Mouse (Mus musculus) adrenal gland, adult (tissue): ENCODE measurements around the gene Dnajb1.
"Not testable (repeated sequence)": the region's sequence is repeated elsewhere in the genome, so short reads cannot be mapped to it uniquely, and the experiment has no call there.

Source experiments
- DNase-seq, 2 experiments: peaks; one replicate each; pipeline ENCODE4 v3.0.0; 2022 to 2023; ENCODE audit warnings: low spot score in 1 of 2; ENCODE audit not compliant: inconsistent age in 2 of 2

Dnajb1 gene

GRCm38 (mm10) chr8:83577384-83577791 lies 30.6 kb upstream of the Dnajb1 start:
- peak; percentile 88 to 95 for DNase-seq

- peak; percentile 36 to 69 for DNase-seq
Measured at GRCm38 (mm10) chr8:83578131-83579055, 29.6 kb upstream of the Dnajb1 start.

GRCm38 (mm10) chr8:83579676-83580075 lies 28.3 kb upstream of the Dnajb1 start:
- peak; percentile 7 to 21 for DNase-seq

GRCm38 (mm10) chr8:83580826-83581225 lies 27.2 kb upstream of the Dnajb1 start:
- peak in 1 of 2 experiments; percentile 11 for DNase-seq

- DNase-seq: peak; percentile 9 to 31
Measured at GRCm38 (mm10) chr8:83582226-83582625, 25.8 kb upstream of the Dnajb1 start.

- DNase-seq: peak in 1 of 2 experiments; percentile 3
Measured at GRCm38 (mm10) chr8:83583236-83583635, 24.8 kb upstream of the Dnajb1 start.

GRCm38 (mm10) chr8:83584771-83585170 lies 23.2 kb upstream of the Dnajb1 start:
- no peak for DNase-seq

- peak in 1 of 2 experiments; percentile 33 for DNase-seq
Measured at GRCm38 (mm10) chr8:83585333-83585732, 22.7 kb upstream of the Dnajb1 start.

- DNase-seq: no peak
Measured at GRCm38 (mm10) chr8:83587644-83588043, 20.3 kb upstream of the Dnajb1 start.

- DNase-seq: no peak
Measured at GRCm38 (mm10) chr8:83588886-83589285, 19.1 kb upstream of the Dnajb1 start.

GRCm38 (mm10) chr8:83590488-83591023 lies 17.4 kb upstream of the Dnajb1 start:
- no peak for DNase-seq

- no peak for DNase-seq
Measured at GRCm38 (mm10) chr8:83592682-83593081, 15.3 kb upstream of the Dnajb1 start.

GRCm38 (mm10) chr8:83593325-83594166 lies 14.4 kb upstream of the Dnajb1 start:
- DNase-seq: no peak

- peak; percentile 98 to 99 for DNase-seq
Measured at GRCm38 (mm10) chr8:83594167-83595049, 13.6 kb upstream of the Dnajb1 start.

- DNase-seq: not testable (repeated sequence)
Measured at GRCm38 (mm10) chr8:83595050-83595345, 13.0 kb upstream of the Dnajb1 start.

GRCm38 (mm10) chr8:83596369-83596768 lies 11.6 kb upstream of the Dnajb1 start:
- DNase-seq: peak in 1 of 2 experiments; percentile 59

GRCm38 (mm10) chr8:83598146-83598545 lies 9.8 kb upstream of the Dnajb1 start:
- DNase-seq: no peak

- no peak for DNase-seq
Measured at GRCm38 (mm10) chr8:83599814-83600213, 8.2 kb upstream of the Dnajb1 start.

- DNase-seq: peak in 1 of 2 experiments; percentile 61
Measured at GRCm38 (mm10) chr8:83602650-83603029, 5.4 kb upstream of the Dnajb1 start.

- peak; percentile 92 to 96 for DNase-seq
Measured at GRCm38 (mm10) chr8:83608398-83608829, 421 bp downstream of the Dnajb1 start.
